Mouse (Mus musculus) cerebellum, postnatal 4 days (tissue): ENCODE results near the gene 9430015G10Rik.

Experiments
- DNase-seq, 2 experiments: peaks; one replicate each; pipeline ENCODE4 v3.0.0; 2022; ENCODE audit warnings: low spot score in 2 of 2, mixed read lengths in 1 of 2

Gene 9430015G10Rik

GRCm38 (mm10) chr4:156169129-156169528, 59.3 kb downstream of the 9430015G10Rik start:
- DNase-seq, result no peak

GRCm38 (mm10) chr4:156171828-156172227, 62.0 kb downstream of the 9430015G10Rik start:
- DNase-seq, result no peak
